Mouse (Mus musculus) small intestine, adult 2 months (tissue): Measurements from ENCODE around the gene Hipk2. TPM values are rescaled to one million over a fixed set of nuclear protein-coding genes. Genes with fewer than 3 reads are reported as not detected.

Experiments
- H3K27ac ChIP-seq: fragments of 200-500 bp; 2 replicates; pipeline ENCODE4 v1.5.1; 2012; ENCODE audit warnings: low read depth, low read length, control low read depth, inconsistent platforms; ENCODE audit not compliant: insufficient read depth
- H3K27me3 ChIP-seq: fragments of 200-500 bp; 2 replicates; pipeline ENCODE4 v1.6.1; 2012; ENCODE audit warnings: mild to moderate bottlenecking, moderate library complexity, low read length, inconsistent platforms; ENCODE audit not compliant: control insufficient read depth, insufficient read depth
- H3K36me3 ChIP-seq: fragments of 200-500 bp; 2 replicates; pipeline ENCODE4 v1.6.1; 2012; ENCODE audit warnings: mild to moderate bottlenecking, low read length, control low read depth, inconsistent platforms; ENCODE audit not compliant: control insufficient read depth, insufficient read depth
- H3K4me1 ChIP-seq: fragments of 200-500 bp; 2 replicates; pipeline ENCODE4 v1.6.1; 2012; ENCODE audit warnings: low read length, inconsistent platforms, mixed read lengths; ENCODE audit not compliant: control insufficient read depth, insufficient read depth, insufficient read length
- H3K4me3 ChIP-seq: fragments of 200-500 bp; 2 replicates; pipeline ENCODE4 v1.5.1; 2012; ENCODE audit warnings: low read depth, mild to moderate bottlenecking, control low read depth, inconsistent platforms, low read length, moderate library complexity
- CTCF ChIP-seq: fragments of 200-500 bp; IDR thresholded peaks from 2 replicates; pipeline ENCODE4 v1.5.1; 2012; ENCODE audit warnings: low read depth, mild to moderate bottlenecking, control low read depth, inconsistent platforms, low read length, moderate library complexity, mixed read lengths; ENCODE audit not compliant: insufficient replicate concordance, insufficient read length; ENCODE audit errors: extremely low read depth
- POLR2A ChIP-seq: fragments of 200-500 bp; IDR thresholded peaks from 2 replicates; pipeline ENCODE4 v1.6.1; 2012; ENCODE audit warnings: low read depth, mild to moderate bottlenecking, control low read depth, inconsistent platforms, low read length, moderate library complexity
- WGBS: fragments of 180-500 bp; shearing (Covaris S2); methylation state at CpG from one replicate; pipeline ENCODE4 v1.1.7; 2018; 5-methylcytosine and 5-hydroxymethylcytosine counted together
- polyA plus RNA-seq: library from polyadenylated mRNA; depleted of rRNA; stranded (reverse); fragments of >200 nt; gene quantifications from 2 replicates; pipeline ENCODE4 v1.2.3, GENCODE M21; 2012

The Hipk2 gene
- polyA plus RNA-seq, 1 experiment, result 74.7 TPM

- no peak for TF ChIP-seq POLR2A
- no peak for TF ChIP-seq CTCF
- 91% methylated on average over 3 of the region's 3 CpGs for WGBS
- Histone ChIP-seq H3K4me3 (no peak overlapping the region), H3K27me3 (no peaks in the 10 kb centered on the region), H3K27ac (no peak overlapping the region), H3K36me3 (peaks cover 50% of the 10 kb centered on the region), H3K4me1 (no peaks in the 10 kb centered on the region)
These were observed 133.5 kb downstream of the Hipk2 start for GRCm38 (mm10) chr6:38742441-38742840.

GRCm38 (mm10) chr6:38741024-38741423 lies 134.9 kb downstream of the Hipk2 start:
- Histone ChIP-seq H3K4me3 (no peak overlapping the region), H3K27ac (no peak overlapping the region), H3K4me1 (no peaks in the 10 kb centered on the region), H3K36me3 (peaks cover 52% of the 10 kb centered on the region), H3K27me3 (no peaks in the 10 kb centered on the region)
- 92% methylated on average over 3 of the region's 3 CpGs for WGBS
- no peak for TF ChIP-seq POLR2A
- TF ChIP-seq CTCF, result no peak

GRCm38 (mm10) chr6:38739266-38739665 lies 136.7 kb downstream of the Hipk2 start:
- Histone ChIP-seq H3K36me3 (peaks cover 52% of the 10 kb centered on the region), H3K4me3 (no peak overlapping the region), H3K4me1 (no peaks in the 10 kb centered on the region), H3K27ac (no peak overlapping the region), H3K27me3 (no peaks in the 10 kb centered on the region)
- 71% methylated on average over 3 of the region's 3 CpGs for WGBS
- TF ChIP-seq CTCF, result no peak
- TF ChIP-seq POLR2A, result no peak

- H3K4me3 ChIP-seq, result no peak overlapping the region
- H3K27me3 ChIP-seq, result no peaks in the 10 kb centered on the region
- no peak overlapping the region for H3K27ac ChIP-seq
- H3K36me3 ChIP-seq, result peaks cover 45% of the 10 kb centered on the region
- whole genome bisulfite sequencing, result 57% methylated on average over 2 of the region's 2 CpGs
- no peaks in the 10 kb centered on the region for H3K4me1 ChIP-seq
- TF ChIP-seq CTCF (no peak), POLR2A (no peak)
These were observed 138.2 kb downstream of the Hipk2 start for GRCm38 (mm10) chr6:38737763-38738162.

GRCm38 (mm10) chr6:38736240-38736639 lies 139.7 kb downstream of the Hipk2 start:
- TF ChIP-seq POLR2A (no peak), CTCF (peak; percentile 82; the same call in 1 of the 2 replicates)
- Histone ChIP-seq H3K27ac (no peak overlapping the region), H3K27me3 (no peaks in the 10 kb centered on the region), H3K36me3 (peaks cover 36% of the 10 kb centered on the region), H3K4me3 (no peak overlapping the region), H3K4me1 (no peaks in the 10 kb centered on the region)
- WGBS, result 24% methylated on average over 4 of the region's 4 CpGs

GRCm38 (mm10) chr6:38732681-38733080 lies 143.3 kb downstream of the Hipk2 start:
- Histone ChIP-seq H3K27me3 (no peaks in the 10 kb centered on the region), H3K4me3 (no peak overlapping the region), H3K36me3 (peaks cover 43% of the 10 kb centered on the region), H3K27ac (no peak overlapping the region), H3K4me1 (no peaks in the 10 kb centered on the region)
- WGBS, result 91% methylated on average over 3 of the region's 3 CpGs
- TF ChIP-seq POLR2A, result no peak
- no peak for TF ChIP-seq CTCF

- 89% methylated on average over 15 of the region's 15 CpGs for WGBS
- Histone ChIP-seq H3K4me1 (no peaks in the 10 kb centered on the region), H3K4me3 (no peak overlapping the region), H3K36me3 (peaks cover 35% of the 10 kb centered on the region), H3K27me3 (no peaks in the 10 kb centered on the region), H3K27ac (no peak overlapping the region)
- no peak for TF ChIP-seq POLR2A
- TF ChIP-seq CTCF, result no peak
These were observed 145.5 kb downstream of the Hipk2 start for GRCm38 (mm10) chr6:38730169-38731146.
